Mouse (Mus musculus) natural killer cell, adult 2 months (primary cell): ENCODE results near the gene Snx14.

Source experiments
- DNase-seq, 2 experiments: peaks; one replicate each; pipeline ENCODE4 v3.0.0; 2022; ENCODE audit warnings: low spot score in 2 of 2

Snx14 gene

DNA sequence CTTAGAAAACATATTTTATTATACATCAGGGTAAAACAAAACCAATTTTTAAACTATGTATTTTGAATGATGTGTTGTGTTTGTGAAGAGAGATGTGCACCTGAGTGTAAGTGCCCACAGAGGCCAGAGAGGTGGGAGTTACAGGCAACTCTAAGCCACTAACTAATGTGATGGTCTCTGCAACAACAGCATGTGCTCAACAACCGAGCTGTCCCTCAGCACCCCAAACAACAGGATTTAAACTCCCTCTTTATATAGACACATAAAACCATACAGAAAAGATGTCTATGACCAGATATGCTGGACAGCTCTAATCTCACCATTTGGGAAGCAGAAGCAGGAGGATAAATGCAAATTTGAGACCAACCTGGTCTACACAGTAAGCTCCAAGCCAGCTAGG, 58.2 kb downstream of the Snx14 start:
- DNase-seq: no peak

DNA sequence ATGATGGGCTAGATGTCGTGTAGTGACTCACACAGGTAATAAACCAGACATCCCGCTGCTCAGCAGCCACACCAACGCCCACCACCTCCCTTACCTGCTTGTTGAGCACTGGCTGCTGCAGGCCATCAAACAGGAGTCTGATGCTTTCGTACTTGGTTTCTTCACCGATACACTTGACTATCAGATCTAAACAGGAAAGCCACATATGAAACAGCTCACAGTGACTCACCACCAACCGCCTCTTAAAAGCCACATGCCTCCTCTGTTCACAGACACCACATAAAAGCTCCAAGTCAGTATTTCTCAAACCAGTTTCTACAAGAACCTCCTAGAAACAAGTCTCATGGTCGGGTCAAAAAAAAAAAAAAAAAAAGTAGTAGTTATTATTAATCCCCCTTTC, 58.7 kb downstream of the Snx14 start:
- DNase-seq: peak; percentile 58 to 67

DNA sequence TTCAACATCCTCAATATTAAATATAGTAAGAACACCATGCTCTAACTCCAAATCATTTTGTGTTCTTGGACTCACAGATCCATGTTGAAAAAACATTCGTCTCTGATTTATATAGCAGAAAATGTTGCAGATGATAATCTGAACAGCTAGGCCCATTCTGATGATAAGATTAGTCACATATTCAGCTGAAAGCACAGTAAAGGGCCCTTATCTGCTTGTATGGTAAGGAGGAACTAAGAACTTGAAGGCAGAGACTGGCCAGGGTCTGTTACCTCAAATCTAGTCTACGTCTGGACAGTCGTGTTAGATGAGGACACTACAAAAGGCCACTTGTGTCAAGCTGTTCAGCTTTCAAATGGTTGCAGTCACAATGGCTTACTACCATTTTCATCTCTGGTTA, 59.7 kb downstream of the Snx14 start:
- DNase-seq: no peak

DNA sequence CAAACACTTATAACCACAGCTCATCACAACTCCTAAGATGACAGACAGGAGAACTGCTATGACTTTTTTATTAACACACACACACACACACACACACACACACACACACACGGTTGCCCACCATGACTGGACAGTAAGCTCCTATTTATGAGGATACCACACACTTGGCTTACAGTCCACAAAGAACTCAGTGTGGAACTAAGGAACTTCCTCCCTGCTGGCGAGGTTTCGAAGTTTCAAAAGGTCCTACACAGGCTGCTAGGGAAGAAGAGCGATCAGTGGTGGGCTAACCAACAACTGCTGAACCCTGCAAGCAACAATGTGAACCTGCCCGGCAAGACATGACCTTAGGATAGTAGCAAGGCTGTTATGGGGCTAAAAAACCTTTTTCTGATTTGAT, 61.3 kb downstream of the Snx14 start:
- no peak for DNase-seq

DNA sequence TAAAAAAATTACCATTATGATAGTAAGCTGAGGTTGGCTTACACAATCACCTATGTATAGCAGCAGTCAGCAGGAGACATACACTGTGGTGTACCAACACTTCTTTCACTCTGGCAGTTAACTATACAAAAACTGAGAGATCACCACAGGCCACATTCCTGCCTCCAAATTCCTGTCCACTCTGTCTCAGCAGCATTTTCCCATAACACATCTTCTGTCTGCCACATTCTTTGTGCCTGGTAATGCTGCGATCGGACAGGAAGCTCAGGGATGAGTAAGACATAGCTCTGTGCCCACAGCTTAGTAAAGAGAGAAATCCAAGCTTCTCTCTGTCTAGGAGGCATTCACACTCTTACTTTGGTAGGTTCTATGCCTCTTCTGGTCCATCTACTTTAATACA, 65.8 kb downstream of the Snx14 start:
- DNase-seq: no peak

DNA sequence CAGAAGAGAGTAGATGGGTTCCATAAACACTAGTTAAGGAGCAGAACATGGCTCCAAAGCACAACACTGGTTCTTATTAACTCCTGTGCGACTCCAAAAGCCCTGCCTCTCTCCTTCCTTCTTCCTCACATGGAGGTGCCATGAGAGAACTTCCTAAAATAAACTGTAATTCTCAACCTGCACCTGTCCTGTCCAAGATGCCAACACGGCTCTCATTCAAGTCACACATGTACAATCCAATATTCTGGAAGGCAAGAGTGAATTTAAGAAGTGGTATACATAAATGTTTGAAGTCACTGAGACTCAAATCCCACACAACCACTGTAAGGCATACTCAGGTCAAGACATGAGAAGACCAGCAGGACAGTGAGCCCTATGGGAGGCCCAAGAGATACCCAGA, 67.6 kb downstream of the Snx14 start:
- DNase-seq: no peak

DNA sequence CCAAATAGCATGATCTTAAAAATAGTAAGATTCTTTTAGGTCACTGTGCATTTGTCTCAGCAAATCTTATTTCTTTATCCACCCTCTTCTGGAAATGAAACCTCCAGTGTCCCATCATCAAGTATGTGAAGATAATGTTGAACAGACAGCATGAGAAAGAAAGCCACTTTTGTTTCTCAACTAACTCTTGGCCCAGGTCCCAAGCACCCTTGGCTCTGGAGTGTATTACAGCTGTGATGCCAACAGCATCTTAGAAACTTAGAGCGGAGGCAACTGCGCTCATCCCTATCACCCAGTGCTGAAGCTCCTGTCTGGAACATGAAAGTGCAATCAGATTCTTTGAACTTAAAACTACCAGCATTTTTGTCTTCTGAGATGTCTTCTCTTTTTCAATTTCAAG, 69.1 kb downstream of the Snx14 start:
- DNase-seq: no peak

DNA sequence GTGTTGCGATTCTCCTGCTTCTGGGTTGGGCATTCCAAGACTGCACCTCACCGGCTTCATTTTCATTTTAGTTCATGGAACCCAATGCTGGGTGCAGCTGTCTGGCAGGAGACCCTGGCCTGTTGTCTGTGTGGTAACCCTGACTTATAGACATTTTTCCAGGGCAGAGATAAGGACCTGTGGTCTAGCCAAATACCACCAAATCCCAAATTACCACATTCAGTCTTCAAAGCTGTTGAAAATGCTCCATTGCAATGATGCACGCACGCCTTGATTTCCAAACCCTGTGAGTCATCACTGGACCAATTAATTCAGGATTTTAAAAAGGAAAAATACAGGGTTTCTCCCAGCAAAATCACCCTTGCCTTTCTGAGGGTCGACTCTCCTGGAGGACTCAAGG, 70.3 kb downstream of the Snx14 start:
- no peak for DNase-seq

DNA sequence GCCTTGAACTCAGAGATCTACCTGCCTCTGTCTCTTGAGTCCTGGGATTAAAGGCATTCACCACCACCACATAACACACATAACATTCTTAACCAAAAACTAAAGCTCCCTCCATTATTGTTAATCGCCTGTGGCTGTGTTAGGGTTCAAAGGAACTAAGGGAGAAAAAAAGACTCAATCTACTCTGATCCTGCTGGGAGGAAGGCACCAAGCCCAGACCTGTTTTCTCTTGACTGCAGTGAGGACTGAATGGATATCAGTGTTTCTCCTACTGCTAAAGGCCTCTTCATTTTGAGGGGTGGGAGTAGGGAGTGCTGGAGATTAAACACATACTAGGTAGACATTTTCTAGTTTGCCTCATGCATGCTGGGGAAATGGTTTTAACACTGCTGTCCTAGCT, 71.0 kb downstream of the Snx14 start:
- no peak for DNase-seq

DNA sequence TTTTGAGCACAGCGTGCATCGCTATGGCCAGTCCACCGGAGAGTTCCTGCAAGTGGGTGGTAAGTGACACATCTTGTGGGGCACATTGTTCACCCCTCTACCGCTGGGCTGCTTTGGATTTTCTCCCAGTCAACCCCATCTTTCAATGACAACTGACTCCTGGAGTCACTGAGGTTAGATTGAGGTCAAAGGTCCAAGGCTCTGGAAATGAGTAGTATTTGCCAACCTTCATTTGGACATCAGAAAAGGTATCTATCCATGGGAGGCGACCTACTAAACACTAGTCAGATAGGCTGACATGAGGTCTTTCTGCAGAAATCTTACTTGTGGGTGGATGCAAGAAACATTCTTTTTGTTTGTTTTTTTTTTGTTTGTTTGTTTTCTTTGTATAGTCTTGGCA, 71.4 kb downstream of the Snx14 start:
- DNase-seq: no peak

DNA sequence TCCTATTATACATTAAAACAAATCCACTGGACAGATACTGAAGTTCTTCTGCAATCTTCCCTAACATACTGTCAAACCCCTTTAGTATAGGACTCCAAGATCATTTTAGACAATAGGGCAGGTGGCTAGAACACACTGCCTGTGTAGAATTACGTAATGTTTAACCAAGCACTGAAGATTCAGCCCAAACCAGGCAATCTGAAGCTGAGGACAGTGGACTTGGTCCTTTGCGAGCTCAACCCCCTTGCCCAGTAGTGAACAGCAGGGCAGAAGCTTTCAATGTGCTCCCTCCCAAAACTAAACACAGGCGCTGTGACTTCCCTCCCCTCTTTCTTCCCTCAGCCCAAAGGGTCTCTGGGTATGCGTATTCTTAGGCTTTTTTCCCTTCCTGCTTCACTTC, 71.9 kb downstream of the Snx14 start:
- no peak for DNase-seq

DNA sequence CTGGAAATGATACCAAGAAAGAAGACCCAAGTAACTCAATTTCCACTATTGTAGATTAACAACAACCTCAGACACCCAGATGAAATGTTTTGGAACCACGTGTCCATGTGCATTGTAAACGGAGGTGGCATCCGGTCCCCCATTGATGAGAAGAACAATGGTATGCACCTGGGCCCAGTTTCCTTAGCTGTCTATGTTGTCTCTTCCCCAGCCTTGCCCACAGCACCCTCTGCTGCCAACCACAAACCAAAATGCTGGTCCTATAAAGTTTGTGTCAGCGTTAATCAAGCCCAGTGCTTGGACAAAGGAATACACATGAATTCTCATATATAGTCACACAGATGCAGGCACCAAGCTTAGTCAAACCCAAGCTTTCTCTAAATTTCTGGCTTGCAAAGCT, 72.5 kb downstream of the Snx14 start:
- peak in 1 of 2 experiments; percentile 5 for DNase-seq

DNA sequence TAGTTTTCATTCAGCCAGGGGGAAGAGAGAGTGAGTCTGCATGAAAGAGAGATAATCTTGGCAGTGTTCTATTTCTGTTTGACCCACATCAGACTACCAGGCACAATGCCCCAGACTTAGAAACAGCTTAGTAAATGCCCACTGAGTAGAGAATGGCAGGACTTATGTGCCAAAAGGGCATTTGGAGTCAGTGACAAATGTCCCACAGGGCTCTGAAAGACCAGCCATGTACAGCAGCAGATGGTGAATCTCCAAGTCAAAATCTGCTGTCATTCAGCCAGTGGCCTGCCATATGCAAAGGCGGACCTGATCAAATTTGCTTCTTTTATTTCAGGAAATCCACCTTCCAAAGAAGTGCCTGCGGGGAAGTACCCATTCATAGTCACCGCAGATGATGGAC, 75.7 kb downstream of the Snx14 start:
- no peak for DNase-seq

DNA sequence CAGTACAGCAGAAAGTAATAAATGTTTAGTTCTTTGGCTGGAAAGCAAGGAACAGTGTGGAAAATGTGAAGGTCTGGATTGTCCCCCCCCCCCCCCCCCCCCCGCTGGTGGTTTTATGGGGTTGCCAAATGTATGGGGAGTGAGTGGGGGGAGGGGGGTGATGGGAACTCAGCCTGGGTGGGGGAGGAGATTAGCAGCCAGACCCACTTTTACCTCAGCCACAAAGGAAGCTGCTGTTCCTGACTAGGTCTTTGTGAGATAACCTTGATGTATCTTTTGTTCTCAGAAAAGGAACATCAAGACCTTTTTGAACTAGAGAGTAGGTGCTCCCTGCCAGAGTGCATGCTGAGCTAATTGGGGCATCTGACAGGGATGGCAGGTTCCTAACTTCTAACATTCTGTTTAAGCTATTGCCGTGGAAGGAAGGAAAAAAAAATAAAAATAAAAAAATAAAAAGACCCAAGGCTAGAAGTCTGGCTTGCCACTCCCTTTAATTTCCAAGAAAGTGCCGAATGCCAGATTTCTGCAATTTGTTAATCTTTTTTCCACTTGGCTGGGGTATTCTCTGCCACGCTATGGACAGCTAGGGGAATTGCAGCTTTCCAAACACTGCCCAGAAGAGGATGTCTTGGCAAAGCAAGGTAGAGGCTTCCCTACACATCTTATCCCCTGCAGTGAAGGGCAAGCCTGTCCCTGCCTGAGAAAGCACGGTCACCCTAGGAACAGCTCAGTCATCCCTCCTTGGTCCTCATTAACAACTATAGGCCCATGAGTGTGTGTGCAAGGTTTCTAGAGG, 76.5 kb downstream of the Snx14 start:
- DNase-seq: no peak

DNA sequence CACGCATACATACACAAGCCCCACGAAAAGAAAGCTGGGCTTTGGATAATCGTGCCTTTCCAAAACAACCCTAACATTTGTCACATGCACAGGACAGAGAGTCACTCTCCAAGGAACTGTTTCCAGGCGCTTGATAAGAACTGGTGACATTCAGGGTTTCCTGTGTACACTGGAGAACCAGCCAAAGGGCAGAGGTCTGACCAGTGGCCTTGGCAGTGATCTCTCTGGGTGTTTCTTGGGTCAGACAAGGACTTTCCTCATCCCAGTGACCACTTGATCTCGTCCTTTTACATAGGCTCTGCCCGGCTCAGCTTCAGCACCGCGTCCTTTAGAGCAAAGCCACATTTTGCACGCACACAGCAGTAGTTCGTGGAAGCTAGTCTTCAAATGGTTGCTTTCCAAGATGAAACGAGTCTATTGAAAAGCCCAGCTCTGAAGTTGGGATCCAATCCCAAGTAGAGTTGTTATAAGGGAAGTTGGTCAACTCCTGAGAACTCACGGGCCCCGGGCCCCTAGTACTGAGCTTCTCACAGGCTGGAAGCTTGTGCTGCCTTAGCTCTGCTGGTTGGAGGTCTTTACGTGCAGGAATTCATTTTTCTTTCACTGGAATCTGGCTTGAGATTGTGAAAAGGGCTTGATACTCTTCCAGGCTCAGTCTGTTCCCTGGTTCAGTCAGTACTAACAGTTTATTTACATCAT, 77.4 kb downstream of the Snx14 start:
- DNase-seq: no peak

DNA sequence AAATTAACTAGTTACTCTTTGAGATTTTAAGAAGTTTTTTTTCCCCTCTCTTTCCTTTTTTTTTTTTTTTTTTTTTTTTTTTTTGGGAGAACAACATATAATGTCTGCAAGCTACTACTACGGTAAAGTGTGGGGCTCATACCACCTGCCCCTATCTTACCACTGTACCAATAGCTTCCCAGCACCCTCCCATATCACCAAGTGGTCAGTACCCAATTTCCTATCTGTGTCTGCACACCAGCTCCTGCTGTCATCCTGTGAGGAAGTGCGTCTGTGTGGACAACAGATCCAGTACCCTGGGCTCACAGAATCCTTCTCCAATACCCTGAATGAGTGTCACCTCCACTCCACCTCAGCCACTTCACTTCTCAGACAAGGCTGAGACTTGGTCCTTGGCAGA, 79.6 kb downstream of the Snx14 start:
- no peak for DNase-seq

DNA sequence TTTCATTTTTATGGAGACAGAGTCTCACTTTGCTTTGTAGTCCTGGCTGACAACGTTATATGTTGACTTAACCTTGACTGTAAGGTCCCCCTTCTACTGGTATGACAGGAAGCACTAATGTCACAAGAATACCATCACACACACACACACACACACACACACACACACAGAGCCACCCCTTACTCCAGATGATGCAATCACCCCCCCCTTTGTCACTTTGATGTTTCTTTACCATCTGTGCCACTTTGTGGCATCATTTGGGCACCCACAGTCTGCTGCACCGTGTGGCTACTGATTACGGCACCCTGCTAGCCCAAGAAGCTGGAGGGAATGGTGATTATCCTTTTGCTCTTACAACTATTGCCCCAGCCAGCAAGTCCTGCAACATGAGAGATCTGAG, 81.6 kb downstream of the Snx14 start:
- DNase-seq: peak; percentile 18 to 48

DNA sequence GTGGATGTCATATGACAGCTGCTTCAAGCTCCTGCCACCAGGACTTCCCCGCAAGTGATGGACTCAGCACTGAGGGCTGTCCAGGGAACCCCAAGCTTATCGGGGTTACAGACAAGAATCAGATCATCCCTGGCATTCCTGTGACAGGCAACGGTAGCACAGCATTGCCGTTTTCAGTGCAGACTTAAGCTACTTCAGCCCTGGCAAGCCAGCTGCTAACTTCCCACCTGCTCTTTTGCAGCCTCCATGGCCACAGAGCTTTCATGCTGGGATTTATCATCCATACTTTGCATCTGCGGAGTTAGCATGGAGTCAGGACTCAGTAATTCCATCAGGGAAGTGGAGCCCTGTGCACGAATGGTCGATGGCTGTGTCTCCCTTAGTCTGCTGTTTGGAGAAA, 85.3 kb downstream of the Snx14 start:
- DNase-seq: no peak

DNA sequence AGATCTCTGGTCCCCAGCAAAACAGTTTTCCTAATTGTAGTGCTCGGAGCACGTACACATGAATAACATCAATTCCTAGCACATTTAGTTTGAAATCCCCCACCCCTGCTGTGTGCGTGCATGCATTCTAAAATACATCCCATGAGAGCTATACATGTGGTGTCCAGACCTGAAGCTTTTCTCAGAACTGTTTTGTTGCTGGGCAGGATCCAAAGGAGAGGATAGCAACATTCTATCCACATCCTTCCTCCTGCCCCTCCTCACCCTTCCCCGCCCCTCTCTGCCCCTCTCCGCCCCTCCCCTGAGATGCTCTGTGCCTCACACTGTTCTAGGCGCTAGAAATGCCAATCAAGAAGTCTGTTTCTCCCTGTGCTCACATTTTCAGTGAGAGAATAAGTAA, 86.0 kb downstream of the Snx14 start:
- no peak for DNase-seq

DNA sequence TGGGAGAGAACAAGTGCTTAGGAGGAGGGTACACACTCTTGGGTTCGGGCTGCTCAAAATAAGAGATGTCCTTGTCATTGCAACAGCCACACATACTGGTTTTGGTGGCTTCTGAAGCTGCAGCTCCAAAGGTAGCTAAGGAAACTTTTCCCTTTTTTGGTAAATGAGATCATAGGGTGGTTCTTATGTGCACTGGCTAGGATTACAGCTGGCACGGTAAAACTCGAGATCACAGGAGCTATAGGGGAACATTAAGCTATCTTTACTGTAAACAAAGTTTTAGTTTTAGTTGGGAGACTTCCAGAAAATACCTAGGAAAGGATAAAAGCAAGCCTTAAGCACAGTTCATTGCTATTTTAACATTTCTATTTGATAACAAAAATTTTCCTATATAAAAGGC, 87.6 kb downstream of the Snx14 start:
- no peak for DNase-seq

DNA sequence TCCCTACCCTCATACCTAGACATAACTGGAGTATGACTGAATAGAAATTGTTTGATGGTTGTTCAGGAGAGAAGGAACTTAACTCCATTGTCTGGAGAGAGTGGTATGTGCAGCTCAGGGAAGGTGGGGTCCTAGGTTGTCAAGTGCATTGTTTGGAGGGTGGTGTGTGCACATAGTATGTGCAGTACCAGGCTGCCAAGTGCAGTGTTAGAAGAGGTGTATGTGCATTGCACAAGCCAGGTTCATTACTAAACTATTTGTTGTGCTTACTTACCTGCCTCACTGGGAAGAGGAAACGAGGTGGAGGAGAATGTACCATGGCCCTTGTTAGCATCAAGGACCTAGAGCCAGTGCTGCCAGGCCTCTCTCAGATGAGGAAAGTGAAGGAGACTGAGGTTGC, 88.4 kb downstream of the Snx14 start:
- DNase-seq: no peak

DNA sequence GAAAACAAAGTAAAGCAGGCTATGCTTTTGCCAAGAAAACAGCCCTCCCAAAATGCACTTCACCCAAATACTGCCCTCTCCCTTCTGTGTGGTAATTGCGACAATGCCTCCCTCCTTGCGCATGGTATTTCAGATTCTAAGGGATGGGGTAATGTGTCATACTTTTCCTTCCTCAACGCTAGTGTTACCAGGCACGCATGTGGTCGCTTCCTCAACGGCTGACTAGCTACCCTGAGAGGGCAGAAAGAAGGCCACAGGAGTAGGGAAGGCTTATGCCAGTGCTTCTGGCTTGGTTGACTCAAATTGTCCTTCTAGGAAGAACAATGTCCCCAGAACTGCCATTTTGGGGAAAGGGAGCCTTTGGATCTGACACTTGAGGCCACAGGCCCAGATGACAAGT, 90.1 kb downstream of the Snx14 start:
- no peak for DNase-seq

DNA sequence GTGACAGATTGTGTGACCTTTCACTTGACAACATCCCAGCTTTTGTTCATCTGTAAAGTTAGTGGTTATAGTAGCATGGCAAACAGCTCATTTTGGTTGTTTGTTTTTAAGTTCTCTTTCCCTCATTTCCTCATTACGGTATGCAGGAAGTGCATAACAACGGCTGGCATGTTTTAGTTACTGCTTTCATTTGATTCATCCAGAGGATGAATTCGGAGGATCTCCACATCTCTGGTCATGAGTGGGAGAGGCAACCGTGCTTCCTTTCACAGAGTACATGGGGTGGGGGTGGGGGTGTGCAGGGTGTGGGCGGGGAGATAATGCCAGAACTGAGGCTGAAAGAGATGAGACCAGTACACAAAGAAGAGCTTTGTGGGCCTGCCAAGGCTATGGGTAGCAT, 91.9 kb downstream of the Snx14 start:
- DNase-seq: no peak

DNA sequence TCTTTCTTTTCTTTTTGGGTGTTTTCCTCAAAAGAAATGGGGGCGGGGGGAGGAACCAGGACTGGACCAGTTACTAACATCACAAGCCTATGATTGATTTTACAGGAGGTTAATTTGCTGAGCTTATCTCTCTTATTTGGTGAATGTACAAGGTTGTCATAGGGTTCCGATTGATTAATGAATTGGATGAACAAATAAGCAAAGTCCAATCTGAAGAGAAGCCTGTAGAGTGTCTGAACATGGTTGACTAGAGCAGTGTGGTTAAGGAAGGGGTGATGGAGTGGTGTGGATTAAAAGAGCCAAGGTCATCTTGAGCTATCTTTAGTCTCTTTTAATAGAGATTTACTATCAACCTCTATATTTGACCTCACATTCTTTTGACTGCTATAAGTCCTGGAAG, 94.3 kb downstream of the Snx14 start:
- no peak for DNase-seq
